ENCODE assay signal across 13 mouse cellular contexts in the genomic region with DNA sequence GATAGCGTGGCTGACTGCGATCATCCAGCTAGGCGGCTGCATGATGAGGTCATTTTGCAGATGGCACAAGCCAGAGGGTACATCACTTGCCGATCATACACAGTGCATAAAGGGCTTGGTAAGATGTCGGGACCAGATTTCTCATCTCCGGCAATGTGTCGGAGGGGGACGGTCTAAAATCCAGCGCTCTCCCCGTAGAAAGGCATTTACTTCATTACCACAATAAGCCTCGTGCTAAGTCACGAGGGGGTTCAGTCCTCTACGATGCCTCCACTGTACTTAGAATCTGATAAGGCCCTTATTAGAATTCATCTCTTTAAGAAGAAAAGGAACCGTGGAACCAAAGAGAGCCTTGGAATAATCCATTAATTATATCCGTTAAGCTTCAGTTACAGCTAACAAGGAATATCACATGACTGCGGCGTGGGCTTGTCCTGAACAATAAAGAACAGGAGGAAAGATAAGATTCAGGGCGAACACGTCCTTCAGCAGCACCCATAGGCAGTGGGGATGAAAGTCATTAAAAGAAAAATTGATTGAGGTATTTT. TPM values are rescaled to one million over a fixed set of nuclear protein-coding genes. Genes with fewer than 3 reads are reported as not detected.
DNase-seq lines count a peak whose midpoint lies in the region; ATAC-seq lines count a peak whose summit lies in the region.
"Had no signal": no experiment of that assay in that cellular context is flagged by ENCODE, and none has a peak within 500 bp of the region (broad histone marks: within the 10 kb centered on the region; RNA-seq: fewer than 3 reads in every experiment).

No protein-coding gene starts in this region.

- no peaks in the 10 kb centered on the region for H3K27me3 ChIP-seq in embryonic facial prominence, embryonic 10.5 days (replicated peaks; ENCODE audit: low read depth, poor library complexity, severe bottlenecking)
- H3K27me3 ChIP-seq in forebrain, embryonic 12.5 days, result no peaks in the 10 kb centered on the region
- no peaks in the 10 kb centered on the region for H3K27me3 ChIP-seq in hindbrain, embryonic 13.5 days
- no peaks in the 10 kb centered on the region for H3K27me3 ChIP-seq in midbrain, embryonic 14.5 days (ENCODE audit: control insufficient read depth, insufficient read depth, low read length)
- H3K27me3 ChIP-seq in intestine, embryonic 16.5 days (replicated peaks; ENCODE audit: control insufficient read depth, insufficient read depth, low read length), result no peaks in the 10 kb centered on the region
- H3K27me3 ChIP-seq: heart, embryonic 15.5 days; limb, embryonic 12.5 days; liver, embryonic 15.5 days had no signal

- H3K36me3 ChIP-seq in embryonic facial prominence, embryonic 10.5 days (replicated peaks), result no peaks in the 10 kb centered on the region
- H3K36me3 ChIP-seq in forebrain, embryonic 12.5 days (replicated peaks), result no peaks in the 10 kb centered on the region
- no peaks in the 10 kb centered on the region for H3K36me3 ChIP-seq in hindbrain, embryonic 13.5 days
- H3K36me3 ChIP-seq in midbrain, embryonic 14.5 days (ENCODE audit: control insufficient read depth, insufficient read depth, low read length), result no peaks in the 10 kb centered on the region
- H3K36me3 ChIP-seq in intestine, embryonic 16.5 days (ENCODE audit: control insufficient read depth, insufficient read depth, low read length), result no peaks in the 10 kb centered on the region
- H3K36me3 ChIP-seq: heart, embryonic 15.5 days; limb, embryonic 12.5 days; liver, embryonic 15.5 days had no signal

- H3K9ac ChIP-seq in forebrain, embryonic 12.5 days, result no peak overlapping the region
- H3K9ac ChIP-seq in hindbrain, embryonic 13.5 days, result no peak overlapping the region
- peak overlapping the region; percentile 12; the same call in 1 of the 2 replicates for H3K9ac ChIP-seq in midbrain, embryonic 14.5 days (replicated peaks; ENCODE audit: low read length)
- H3K9ac ChIP-seq in intestine, embryonic 16.5 days (ENCODE audit: low read depth, low read length), result no peak overlapping the region
- H3K9ac ChIP-seq: heart, embryonic 15.5 days; limb, embryonic 12.5 days; liver, embryonic 15.5 days had no signal

- H3K27ac ChIP-seq in embryonic facial prominence, embryonic 10.5 days (replicated peaks), result 0 out of 2 replicates have a peak overlapping the region, but pooled peaks have one; percentile 30
- H3K27ac ChIP-seq in forebrain, embryonic 12.5 days, result peak overlapping the region; percentile 46; the same call in 1 of the 2 replicates
- H3K27ac ChIP-seq in hindbrain, embryonic 13.5 days, result peak overlapping the region; percentile 77
- H3K27ac ChIP-seq in midbrain, embryonic 14.5 days (replicated peaks; ENCODE audit: low read depth, low read length), result peak overlapping the region; percentile 77
- H3K27ac ChIP-seq in intestine, embryonic 16.5 days (ENCODE audit: low read length), result no peak overlapping the region
- H3K27ac ChIP-seq: heart, embryonic 15.5 days; layer of hippocampus, adult 2 months; limb, embryonic 12.5 days; liver, embryonic 15.5 days had no signal

- ATAC-seq in forebrain, embryonic 12.5 days (ENCODE audit: low FRiP score), result peak; percentile 65; the same call in 1 of the 2 replicates
- peak; percentile 52; the same call in 1 of the 2 replicates for ATAC-seq in hindbrain, embryonic 13.5 days (ENCODE audit: low FRiP score)
- peak; percentile 66; the same call in 1 of the 2 replicates for ATAC-seq in midbrain, embryonic 14.5 days (ENCODE audit: low FRiP score, low TSS enrichment)
- no peak for ATAC-seq in intestine, embryonic 16.5 days

- H3K4me2 ChIP-seq in forebrain, embryonic 12.5 days, result no peak overlapping the region
- H3K4me2 ChIP-seq in hindbrain, embryonic 13.5 days, result peak overlapping the region; percentile 11; the same call in 1 of the 2 replicates
- no peak overlapping the region for H3K4me2 ChIP-seq in midbrain, embryonic 14.5 days (ENCODE audit: low read length)
- no peak overlapping the region for H3K4me2 ChIP-seq in intestine, embryonic 16.5 days (ENCODE audit: low read depth, low read length)
- H3K4me2 ChIP-seq: heart, embryonic 15.5 days; limb, embryonic 12.5 days; liver, embryonic 15.5 days had no signal

- H3K9me3 ChIP-seq in embryonic facial prominence, embryonic 10.5 days, result peaks cover 3% of the 10 kb centered on the region; the same call in 1 of the 2 replicates
- H3K9me3 ChIP-seq in forebrain, embryonic 12.5 days, result no peaks in the 10 kb centered on the region
- no peaks in the 10 kb centered on the region for H3K9me3 ChIP-seq in hindbrain, embryonic 13.5 days
- no peaks in the 10 kb centered on the region for H3K9me3 ChIP-seq in midbrain, embryonic 14.5 days (ENCODE audit: control insufficient read depth, low read length)
- no peaks in the 10 kb centered on the region for H3K9me3 ChIP-seq in intestine, embryonic 16.5 days (ENCODE audit: control insufficient read depth, low read length)
- H3K9me3 ChIP-seq: heart, embryonic 15.5 days; limb, embryonic 12.5 days; liver, embryonic 15.5 days had no signal

- no peak for DNase-seq in embryonic facial prominence, embryonic 10.5 days (ENCODE audit: low spot score)
- DNase-seq in midbrain, embryonic 14.5 days, result peak; percentile 74
- DNase-seq in c-Kit-positive CD71-positive TER-119-positive erythroid progenitor cells, embryonic 14.5 days (ENCODE audit: low spot score), result no peak
- no peak for DNase-seq in cerebellum, adult 9-11 months
- DNase-seq: cerebellum, adult 9-10 months; heart, adult 11 months had no signal

- 73% methylated on average over 19 of the region's 19 CpGs for whole genome bisulfite sequencing in embryonic facial prominence, embryonic 10.5 days
- 37% methylated on average over 19 of the region's 19 CpGs for WGBS in forebrain, embryonic 12.5 days
- WGBS in hindbrain, embryonic 13.5 days, result 40% methylated on average over 19 of the region's 19 CpGs
- 24% methylated on average over 19 of the region's 19 CpGs for WGBS in midbrain, embryonic 14.5 days
- 68% methylated on average over 19 of the region's 19 CpGs for WGBS in intestine, embryonic 16.5 days

- peaks cover 18% of the 10 kb centered on the region for H3K4me1 ChIP-seq in embryonic facial prominence, embryonic 10.5 days
- peaks cover 8% of the 10 kb centered on the region for H3K4me1 ChIP-seq in forebrain, embryonic 12.5 days
- peaks cover 14% of the 10 kb centered on the region for H3K4me1 ChIP-seq in hindbrain, embryonic 13.5 days (replicated peaks)
- H3K4me1 ChIP-seq in midbrain, embryonic 14.5 days (ENCODE audit: control insufficient read depth, insufficient read depth, low read length), result peaks cover 12% of the 10 kb centered on the region; the same call in 1 of the 2 replicates
- H3K4me1 ChIP-seq in intestine, embryonic 16.5 days (ENCODE audit: control insufficient read depth, insufficient read depth, low read length), result no peaks in the 10 kb centered on the region
- H3K4me1 ChIP-seq: liver, embryonic 15.5 days had no signal

- no peak overlapping the region for H3K4me3 ChIP-seq in embryonic facial prominence, embryonic 10.5 days
- H3K4me3 ChIP-seq in forebrain, embryonic 12.5 days (replicated peaks), result no peak overlapping the region
- no peak overlapping the region for H3K4me3 ChIP-seq in hindbrain, embryonic 13.5 days
- no peak overlapping the region for H3K4me3 ChIP-seq in midbrain, embryonic 14.5 days (replicated peaks; ENCODE audit: low read depth, low read length)
- H3K4me3 ChIP-seq in intestine, embryonic 16.5 days (ENCODE audit: low read length), result no peak overlapping the region
- H3K4me3 ChIP-seq: heart, embryonic 15.5 days; layer of hippocampus, adult 2 months; limb, embryonic 12.5 days; liver, embryonic 15.5 days had no signal

RNA-seq across cellular contexts. Expression of a gene that starts 52.3 kb away (rescaled TPM):
- polyA plus RNA-seq in embryonic facial prominence, embryonic 10.5 days (2016; fragmentation: Nextera tagmentation; extraction: Ambion mirVana), result 4.0 and 4.3 TPM in 2 replicates
- 7.6 and 7.8 TPM in 2 replicates for polyA plus RNA-seq in forebrain, embryonic 12.5 days (2016; fragmentation: Nextera tagmentation; extraction: Ambion mirVana)
- 7.6 and 7.9 TPM in 2 replicates for polyA plus RNA-seq in hindbrain, embryonic 13.5 days (2015; fragmentation: Nextera tagmentation; extraction: Ambion mirVana)
- 10.4 and 11.6 TPM in 2 replicates for polyA plus RNA-seq in midbrain, embryonic 14.5 days (2014; fragmentation: Nextera tagmentation; extraction: Ambion mirVana)
- polyA plus RNA-seq in intestine, embryonic 16.5 days (2015; fragmentation: Nextera tagmentation; extraction: Ambion mirVana), result 2.8 and 3.3 TPM in 2 replicates
